Mouse (Mus musculus) gastrocnemius, postnatal 10 days (tissue): Measurements from ENCODE around the gene Cav3. TPM values are rescaled to one million over a fixed set of nuclear protein-coding genes. Genes with fewer than 3 reads are reported as not detected.
A peak's percentile ranks its signal among the peaks of the same experiment; 100 is the strongest.

Source experiments
- DNase-seq: peaks from one replicate; pipeline ENCODE4 v3.0.0; 2021; ENCODE audit warnings: mixed read lengths
- total RNA-seq, 2 experiments: library from RNA; stranded (reverse); gene quantifications; 2 replicates each; pipeline ENCODE4 v1.2.3; 2021

The Cav3 gene
- total RNA-seq, 2 experiments from 2014 or later = 162 to 173 TPM

DNA sequence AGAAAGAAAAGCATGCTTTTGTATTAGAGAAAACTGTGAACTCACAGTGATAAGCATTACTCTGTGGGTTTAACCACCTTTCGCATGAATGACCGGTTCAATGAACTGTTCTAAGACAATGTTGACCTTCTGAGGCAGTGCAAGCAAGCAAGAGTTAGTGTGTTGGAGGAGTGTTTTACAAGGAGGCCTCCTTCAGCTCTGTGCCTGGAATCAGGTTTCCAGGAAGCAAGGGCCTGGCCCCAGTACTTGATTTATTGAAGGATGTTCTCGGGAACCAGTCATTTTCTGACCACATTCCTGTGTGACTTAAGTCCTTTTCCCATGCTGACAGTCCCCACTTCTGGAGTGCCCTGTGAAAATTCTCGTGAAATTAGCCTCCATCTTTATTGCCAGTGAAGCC is 35.9 kb downstream of the Cav3 start:
- no peak for DNase-seq

DNA sequence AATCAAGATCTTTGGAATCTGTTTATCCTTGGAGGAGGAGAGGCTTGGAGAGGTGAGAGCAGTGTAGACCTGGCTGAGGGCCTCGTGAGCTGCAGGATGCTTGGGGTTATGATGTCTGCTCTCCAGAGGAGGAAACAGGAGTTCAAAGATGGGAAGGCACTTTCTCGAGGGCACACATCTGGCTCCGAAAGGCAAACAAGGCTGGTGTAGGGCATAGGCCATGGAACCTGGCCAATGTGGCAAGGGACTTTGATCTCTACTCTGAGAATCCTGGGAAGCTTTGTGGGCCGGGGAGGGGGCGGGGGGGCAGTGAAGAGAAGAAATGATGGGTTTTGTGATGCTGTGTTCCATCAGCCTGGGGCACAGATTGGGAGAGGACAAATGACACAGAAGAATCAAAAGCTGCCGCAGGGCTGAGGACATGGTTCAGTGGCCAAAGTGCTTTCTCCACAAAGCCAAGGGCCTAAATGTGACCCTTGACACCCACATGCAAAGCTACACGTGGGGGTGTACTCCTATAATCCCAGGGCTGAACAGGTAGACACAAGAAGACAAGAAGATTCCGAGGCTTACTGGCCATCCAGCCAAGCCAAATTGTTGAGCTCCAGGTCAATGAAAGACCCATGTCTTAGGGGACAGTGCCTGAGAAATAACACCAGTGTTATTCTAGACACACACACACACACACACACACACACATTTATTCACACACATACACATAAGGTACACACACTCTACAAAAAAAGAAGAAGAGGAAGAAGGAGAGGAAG is 37.2 kb downstream of the Cav3 start:
- DNase-seq = no peak

DNA sequence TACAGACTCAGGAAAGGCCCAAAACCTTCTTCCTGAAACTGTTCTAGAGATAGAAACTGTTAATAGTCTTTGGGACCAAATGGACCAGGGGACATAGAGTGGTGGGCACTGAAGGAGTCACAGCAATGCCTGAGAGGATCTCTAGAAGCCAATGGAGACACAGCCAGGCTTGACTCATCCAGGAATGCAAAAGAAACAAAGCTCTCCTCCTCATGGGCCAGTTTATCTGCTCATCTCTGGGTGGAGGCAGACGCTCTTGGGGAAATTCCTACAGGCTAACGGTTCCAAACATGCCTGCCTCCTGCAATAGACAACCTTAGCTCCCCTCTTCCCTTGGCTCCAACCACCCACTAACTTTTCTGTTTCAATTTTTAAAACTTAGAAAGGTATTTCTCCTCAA is 38.2 kb downstream of the Cav3 start:
- DNase-seq = no peak

DNA sequence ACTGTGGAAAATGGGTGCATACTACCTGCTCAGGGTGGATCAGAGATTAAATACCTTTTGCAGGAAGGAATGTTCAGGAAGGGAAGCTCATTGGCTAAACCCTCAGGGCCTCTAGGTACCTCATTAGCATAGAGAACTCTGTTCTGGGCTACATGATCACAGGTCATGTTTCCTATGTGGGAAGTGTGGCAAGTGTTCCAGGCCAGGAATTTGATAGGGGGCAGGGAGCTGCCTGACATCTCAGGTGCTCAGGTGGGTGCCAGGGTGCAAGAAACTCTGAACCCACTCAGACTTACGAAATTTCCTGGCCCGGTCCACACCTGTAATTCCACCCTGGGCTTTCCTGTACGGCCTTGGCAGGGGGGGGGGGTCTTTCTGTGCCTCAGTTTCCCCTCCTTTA is 39.4 kb downstream of the Cav3 start:
- DNase-seq = no peak

DNA sequence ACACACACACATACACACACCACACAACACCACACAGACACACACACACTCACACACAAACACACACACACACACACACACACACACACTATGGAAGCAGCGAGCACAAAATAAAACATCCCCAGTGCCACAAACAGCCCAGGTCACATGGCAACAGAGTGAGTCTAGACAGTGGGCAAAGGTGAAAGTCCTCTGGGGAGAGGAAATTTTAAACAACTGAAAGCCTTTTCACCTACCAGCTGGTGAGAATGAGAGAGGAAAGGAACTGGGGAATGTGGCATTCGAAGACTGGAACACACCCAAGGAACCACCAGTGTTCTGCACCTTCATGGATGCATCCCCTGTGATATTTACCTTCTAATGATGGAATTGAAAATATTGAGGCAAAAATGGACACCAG is 40.2 kb downstream of the Cav3 start:
- DNase-seq = no peak

DNA sequence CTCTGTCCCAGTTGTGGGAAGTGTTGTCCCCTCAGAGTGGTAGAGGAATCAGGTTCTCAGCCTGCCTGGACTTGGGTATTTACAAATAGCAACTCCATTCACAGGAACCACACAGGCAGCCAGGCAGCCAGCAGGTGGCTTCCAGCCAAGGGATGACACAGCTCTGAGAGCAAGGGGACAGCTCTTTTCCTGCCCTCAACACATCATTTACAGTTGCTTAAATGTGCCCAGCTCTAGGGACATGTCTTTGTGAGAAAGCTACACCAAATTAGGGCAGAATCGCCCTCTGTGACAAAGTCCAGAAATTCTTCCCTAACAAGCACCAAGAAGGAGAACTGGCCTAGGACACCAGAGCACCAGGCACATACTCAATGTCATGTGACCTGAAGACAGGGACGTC is 41.9 kb downstream of the Cav3 start:
- DNase-seq = peak; percentile 55

DNA sequence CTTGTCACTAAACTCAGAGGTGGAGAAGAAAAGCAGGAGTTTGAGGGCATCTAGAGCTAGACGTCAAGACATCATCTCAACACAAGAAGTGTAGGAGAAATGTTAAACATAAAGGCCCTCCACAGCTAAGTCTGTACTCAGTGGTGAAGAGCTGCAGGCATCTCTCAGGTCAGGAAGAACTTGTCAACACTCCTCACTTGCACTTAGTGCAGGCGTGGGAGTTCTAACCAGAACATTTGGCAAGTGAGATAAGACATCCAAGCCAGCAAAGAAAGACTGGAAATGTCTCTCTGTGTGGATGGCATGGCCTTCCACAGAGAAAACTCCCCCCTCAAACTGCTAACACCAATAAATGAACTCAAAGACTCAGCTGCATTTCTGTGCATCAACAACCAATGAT is 48.3 kb downstream of the Cav3 start:
- no peak for DNase-seq

DNA sequence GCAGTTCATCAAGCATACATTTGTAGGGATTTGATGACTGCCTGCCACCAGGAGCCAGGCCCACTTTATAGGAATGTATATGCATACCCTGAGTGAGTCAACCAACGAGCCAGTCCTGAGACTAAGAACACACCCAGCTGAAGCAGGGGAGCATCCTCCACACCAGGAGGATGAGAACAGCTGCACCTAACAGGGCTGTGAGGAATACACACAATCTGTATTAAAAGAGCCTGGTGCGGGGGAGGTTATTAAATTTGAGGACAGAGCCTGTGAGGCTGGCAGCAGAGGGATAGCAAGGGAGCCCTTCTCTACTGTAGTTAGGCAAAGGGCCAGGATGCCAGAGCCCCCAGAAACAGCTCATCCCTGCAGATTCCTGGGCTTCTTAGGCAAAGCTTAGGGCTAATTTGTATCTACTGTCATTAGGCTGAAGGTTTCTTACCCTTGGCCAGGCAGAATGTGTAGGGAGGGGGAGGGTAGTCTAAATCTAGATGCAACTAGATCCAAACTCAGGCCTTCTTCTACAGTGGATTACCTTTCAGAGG is 50.4 kb downstream of the Cav3 start:
- no peak for DNase-seq

DNA sequence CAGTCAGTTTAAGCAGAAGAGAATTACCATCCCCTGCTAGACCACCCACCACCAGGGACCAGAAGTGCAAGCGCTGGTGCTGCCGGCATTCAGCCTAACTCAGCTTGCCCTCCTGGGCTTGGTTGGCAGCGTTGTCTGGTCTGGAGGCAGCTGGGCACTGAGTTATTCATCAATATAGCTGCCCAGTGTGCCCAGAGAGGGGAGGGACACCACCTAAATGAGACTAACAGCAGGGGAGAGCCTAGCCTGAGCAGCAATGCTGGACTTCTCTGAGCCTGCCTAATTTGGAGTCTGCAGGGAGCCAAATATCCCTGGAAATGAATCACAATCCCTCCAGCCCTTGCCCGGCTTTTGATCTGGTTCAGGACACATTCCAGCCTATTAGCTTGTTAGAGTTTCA is 51.0 kb downstream of the Cav3 start:
- DNase-seq = no peak

DNA sequence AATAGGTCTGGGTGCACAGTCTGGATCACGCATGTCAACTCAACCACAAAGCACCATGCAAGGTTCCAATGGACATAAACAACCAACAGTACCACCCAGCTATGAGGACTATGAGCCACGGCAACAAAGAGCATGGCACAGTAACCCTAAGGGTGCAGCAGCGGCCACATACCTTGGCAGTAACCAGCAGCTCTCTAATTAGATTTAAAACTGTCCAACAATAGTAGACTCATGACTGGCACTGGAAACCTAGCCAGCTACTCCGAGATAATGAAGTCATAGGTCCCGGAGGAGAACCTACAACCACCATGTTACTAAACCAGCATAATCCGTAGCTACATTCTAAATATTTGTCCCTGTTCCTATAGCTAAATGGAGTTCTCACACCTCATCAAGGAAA is 55.3 kb downstream of the Cav3 start:
- DNase-seq = no peak

DNA sequence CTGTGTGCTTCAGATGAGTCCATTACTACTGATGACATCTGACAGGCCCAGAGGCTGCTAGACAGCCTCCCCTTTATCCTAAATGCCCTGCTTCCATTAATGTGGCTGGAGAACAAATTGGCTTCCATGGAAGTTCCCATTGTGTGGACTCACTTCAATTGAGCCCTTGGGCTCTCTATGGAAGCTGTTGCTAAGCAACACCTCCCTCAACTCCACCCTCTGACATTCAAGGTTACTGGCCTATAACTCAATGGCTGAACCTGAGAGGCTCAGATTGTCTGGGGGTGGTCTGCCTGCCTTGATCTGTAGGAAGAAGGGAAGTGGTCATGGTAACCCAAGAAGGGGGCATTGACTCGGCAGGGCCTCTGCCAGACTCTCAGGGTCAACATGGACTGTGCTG is 57.2 kb downstream of the Cav3 start:
- DNase-seq = no peak

DNA sequence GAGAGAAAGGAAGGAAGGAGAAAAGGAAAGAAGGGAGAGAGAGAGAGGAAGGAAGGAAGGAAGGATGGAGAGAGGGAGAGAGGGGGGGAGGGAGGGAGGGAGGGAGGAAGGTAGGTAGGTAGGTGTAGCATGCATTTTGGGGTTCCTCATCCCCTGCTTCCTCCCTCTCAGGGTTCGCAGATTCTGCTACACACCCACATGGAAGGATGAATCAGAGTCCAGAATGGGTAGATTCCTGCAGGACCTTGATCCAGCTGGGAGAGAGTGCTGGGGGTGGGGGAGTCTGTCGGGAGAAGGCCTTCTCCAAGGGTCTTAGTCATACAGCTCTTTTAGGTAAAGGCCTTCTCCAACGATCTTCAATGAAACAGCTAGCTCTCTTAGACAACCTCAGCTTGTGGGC is 58.3 kb downstream of the Cav3 start:
- no peak for DNase-seq

DNA sequence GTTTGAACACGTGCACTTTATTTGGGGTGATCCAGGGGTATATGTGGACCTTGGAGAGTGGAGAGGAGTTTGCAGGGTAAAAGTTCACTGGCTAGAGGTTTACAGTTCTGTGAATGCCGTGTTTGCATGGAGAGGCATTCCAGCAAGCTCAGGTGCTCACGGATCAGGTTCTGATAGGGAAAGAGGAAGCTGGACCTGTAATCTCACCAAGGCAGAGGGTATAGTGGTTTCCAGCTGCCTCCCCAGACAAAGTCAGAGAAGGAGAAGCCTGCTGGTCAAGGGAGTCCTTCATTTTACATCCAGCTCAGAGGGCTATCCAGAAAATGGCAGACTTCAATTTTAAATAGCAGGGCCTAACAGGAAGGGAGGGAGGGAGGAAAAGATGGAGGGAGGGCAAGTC is 58.7 kb downstream of the Cav3 start:
- DNase-seq = no peak

Other genes starting within 250 kb of the Cav3 start
- 10 to 100 TPM; 76.1 to 89.7 TPM for gene Lmcd1, start 185.7 kb upstream of the Cav3 start, total RNA-seq
- 1 to 10 TPM; 2.3 TPM for gene Ssu2, start 71.5 kb upstream of the Cav3 start, total RNA-seq
- gene Oxtr, start 30.4 kb downstream of the Cav3 start, total RNA-seq = under 1 TPM; 0.23 to 0.34 TPM
- gene Rad18, start 237.2 kb downstream of the Cav3 start, total RNA-seq = 1 to 10 TPM; 4.1 to 4.8 TPM